Mouse (Mus musculus) heart, embryonic 16.5 days (tissue): ENCODE data around the gene Foxl2. TPM values are rescaled to one million over a fixed set of nuclear protein-coding genes. Genes with fewer than 3 reads are reported as not detected.

Experiments used
- ATAC-seq: fragments of 200-750 bp; cut with Nextera tagmentation; replicated peaks from 2 replicates; pipeline ENCODE4 v1.8.0; 2017; ENCODE audit warnings: moderate number of reproducible peaks; ENCODE audit not compliant: insufficient read depth, low FRiP score; ENCODE audit errors: extremely low read depth
- H3K27ac ChIP-seq: fragments of 300-500 bp; sonication (generic); 2 replicates; pipeline ENCODE4 v1.5.1; 2014; ENCODE audit warnings: mild to moderate bottlenecking, low read length, control low read depth, moderate library complexity
- H3K27me3 ChIP-seq: fragments of 300-500 bp; sonication (generic); 2 replicates; pipeline ENCODE4 v1.6.1; 2014; ENCODE audit warnings: low read length, mixed read lengths; ENCODE audit not compliant: control insufficient read depth, insufficient read depth
- H3K36me3 ChIP-seq: fragments of 300-500 bp; sonication (generic); 2 replicates; pipeline ENCODE4 v1.6.1; 2014; ENCODE audit not compliant: control insufficient read depth, insufficient read depth
- H3K4me1 ChIP-seq: fragments of 300-500 bp; sonication (generic); 2 replicates; pipeline ENCODE4 v1.6.1; 2014; ENCODE audit warnings: low read length, mixed read lengths; ENCODE audit not compliant: control insufficient read depth, insufficient read depth
- H3K4me2 ChIP-seq: fragments of 300-500 bp; sonication (generic); 2 replicates; pipeline ENCODE4 v1.6.1; 2014; ENCODE audit warnings: low read depth, mild to moderate bottlenecking, control low read depth, low read length
- H3K4me3 ChIP-seq: fragments of 300-500 bp; sonication (generic); 2 replicates; pipeline ENCODE4 v1.5.1; 2014; ENCODE audit warnings: mild to moderate bottlenecking, control low read depth, low read length
- H3K9ac ChIP-seq: fragments of 300-500 bp; sonication (generic); 2 replicates; pipeline ENCODE4 v1.6.1; 2014; ENCODE audit warnings: low read length, control low read depth
- H3K9me3 ChIP-seq: fragments of 300-500 bp; sonication (generic); replicated peaks from 2 replicates; pipeline ENCODE4 v1.6.1; 2016; ENCODE audit warnings: low read length; ENCODE audit not compliant: control insufficient read depth
- WGBS: fragments of 180-500 bp; shearing (Covaris S2); extraction: QIAGEN DNeasy Blood & Tissue Kit; methylation state at CpG from one replicate; pipeline ENCODE4 v1.1.7; 2014; 5-methylcytosine and 5-hydroxymethylcytosine counted together
- polyA plus RNA-seq: library from polyadenylated mRNA; unstranded; fragments of >200 nt; fragmentation: Nextera tagmentation; extraction: Ambion mirVana; gene quantifications from 2 replicates; pipeline ENCODE4 v1.2.1, GENCODE M21; 2015

Foxl2 gene
- polyA plus RNA-seq, 1 experiment from 2014 or later = 0.05 TPM

DNA sequence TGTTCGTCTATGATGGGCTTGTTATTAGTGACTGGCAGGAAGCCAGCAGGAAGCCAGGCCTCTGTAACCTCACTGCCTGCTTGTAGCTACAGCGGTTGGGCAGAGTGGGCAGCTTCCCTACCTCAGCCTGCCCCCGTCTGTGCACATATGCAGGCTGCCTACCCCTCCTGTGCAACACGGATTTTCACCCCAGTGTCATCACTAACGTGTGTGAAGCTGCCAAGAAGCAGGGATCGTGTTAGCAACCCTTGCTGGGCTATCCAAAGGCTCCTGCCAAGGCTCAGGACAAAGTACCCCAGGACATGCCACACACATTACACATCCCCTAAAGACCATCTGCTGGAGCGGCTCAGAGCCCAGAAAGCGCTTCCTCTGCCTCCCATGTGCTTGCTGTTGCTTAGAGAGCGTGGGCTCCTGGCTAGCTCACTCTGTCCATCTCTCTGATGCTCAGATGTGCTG lies 44.8 kb downstream of the Foxl2 start:
- WGBS = 64% methylated on average over 9 of the region's 9 CpGs
- H3K27me3 ChIP-seq = no peaks in the 10 kb centered on the region
- no peaks in the 10 kb centered on the region for H3K4me1 ChIP-seq
- H3K4me3 ChIP-seq = no peak overlapping the region
- ATAC-seq = no peak
- H3K4me2 ChIP-seq = no peak overlapping the region
- H3K27ac ChIP-seq = no peak overlapping the region
- H3K36me3 ChIP-seq = peaks cover 10% of the 10 kb centered on the region
- H3K9ac ChIP-seq = no peak overlapping the region
- no peaks in the 10 kb centered on the region for H3K9me3 ChIP-seq

DNA sequence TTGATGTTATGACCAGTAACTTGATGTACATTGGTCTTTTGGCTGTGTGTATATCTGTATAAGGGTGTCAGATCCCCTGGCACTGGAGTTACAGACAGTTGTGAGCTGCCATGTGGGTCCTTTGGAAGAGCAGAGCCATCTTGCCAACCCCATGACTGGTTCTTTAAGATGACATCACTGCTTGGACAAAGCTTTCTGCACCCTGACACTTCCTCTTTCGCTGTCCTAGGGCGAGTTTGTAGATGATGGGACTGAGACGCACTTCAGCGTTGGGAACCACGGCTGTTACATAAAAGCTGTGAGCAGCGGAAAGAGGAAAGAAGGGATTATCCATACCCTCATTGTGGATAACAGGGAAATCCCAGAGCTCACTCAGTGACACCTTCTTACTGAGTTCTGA lies 46.2 kb downstream of the Foxl2 start:
- Histone ChIP-seq H3K9ac (no peak overlapping the region), H3K27ac (no peak overlapping the region), H3K27me3 (no peaks in the 10 kb centered on the region), H3K9me3 (no peaks in the 10 kb centered on the region), H3K4me2 (no peak overlapping the region), H3K36me3 (peaks cover 14% of the 10 kb centered on the region), H3K4me3 (no peak overlapping the region), H3K4me1 (no peaks in the 10 kb centered on the region)
- WGBS = 90% methylated on average over 6 of the region's 6 CpGs
- ATAC-seq = no peak

Other genes with a start within 250 kb of the Foxl2 start
- not detected in 2 replicates for gene Prr23a1, start 112.8 kb upstream of the Foxl2 start, polyA plus RNA-seq
- gene Prr23a2, start 98.8 kb upstream of the Foxl2 start, polyA plus RNA-seq = not detected in 2 replicates
- not detected in 2 replicates for gene Prr23a3, start 90.5 kb upstream of the Foxl2 start, polyA plus RNA-seq
- gene 7420426K07Rik, start 52.2 kb upstream of the Foxl2 start, polyA plus RNA-seq = not detected in 2 replicates
- 25.4 and 32.5 TPM in 2 replicates for gene Faim, start 31.1 kb downstream of the Foxl2 start, polyA plus RNA-seq
- gene Gm1123, start 80.4 kb downstream of the Foxl2 start, polyA plus RNA-seq = 0.12 and 0.45 TPM in 2 replicates
- 0.98 and 1.5 TPM in 2 replicates for gene Pik3cb, start 185.3 kb downstream of the Foxl2 start, polyA plus RNA-seq